Mouse (Mus musculus): ENCODE measurements around the gene Olfr1412.

Gene Olfr1412

DNA sequence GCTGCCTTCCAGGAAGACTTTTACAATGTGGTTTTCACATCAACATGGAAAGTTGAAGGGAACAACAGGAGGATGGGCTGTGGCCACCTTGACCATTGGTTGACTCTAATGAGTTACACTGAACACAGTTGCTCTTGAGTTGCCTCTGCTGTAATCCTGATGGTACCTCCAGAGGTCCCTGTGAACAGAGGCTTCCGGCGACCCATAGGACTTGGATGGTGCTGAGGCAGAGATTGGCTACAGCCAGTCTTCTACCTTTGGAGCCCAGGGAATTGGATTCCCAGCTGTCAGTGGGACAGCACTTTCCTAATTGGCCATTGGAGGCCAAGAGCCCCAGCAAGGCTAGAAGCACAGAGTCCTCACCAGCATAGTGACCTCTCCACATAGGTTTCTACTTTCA, at the start of gene Olfr1412:
Olfr1412 (plus strand) TSS at position 301 of the 400 bp plus-strand sequence.
- DNase-seq, result no peak

GRCm38 (mm10) chr1:92536972-92537371, 48.6 kb upstream of the Olfr1412 start:
- DNase-seq, result no peak

- no peak for DNase-seq
Measured at GRCm38 (mm10) chr1:92539071-92539470, 46.5 kb upstream of the Olfr1412 start.

- DNase-seq, result no peak
Measured at GRCm38 (mm10) chr1:92545929-92546328, 39.6 kb upstream of the Olfr1412 start.

- no peak for DNase-seq
Measured at GRCm38 (mm10) chr1:92571022-92571421, 14.6 kb upstream of the Olfr1412 start, which contains the start of gene Olfr1413. Olfr1413 (plus strand) TSS chr1:92571322.

DNA sequence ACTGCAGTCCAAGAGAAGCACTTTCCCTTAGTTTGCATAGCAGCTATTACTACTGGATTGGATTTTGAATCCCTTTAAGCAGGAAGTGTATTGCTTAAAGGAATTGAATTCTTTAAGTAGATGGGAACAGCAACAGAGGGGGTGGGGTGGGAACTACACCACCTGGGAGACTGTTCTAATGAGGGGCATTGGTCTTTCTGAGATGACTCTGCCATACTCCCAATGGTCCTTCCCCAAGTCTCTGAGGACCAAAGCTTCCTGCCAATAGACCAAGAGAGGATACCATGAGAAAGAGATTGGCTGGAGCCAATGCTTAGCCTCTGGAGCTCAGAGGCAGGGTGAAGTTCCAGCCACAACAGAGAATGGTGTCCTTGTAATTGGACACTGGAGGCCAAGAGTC, 8.5 kb downstream of the Olfr1412 start, which contains the start of gene Olfr1411:
Olfr1411 (plus strand) TSS at position 301 of the 400 bp plus-strand sequence.
- no peak for DNase-seq

DNA sequence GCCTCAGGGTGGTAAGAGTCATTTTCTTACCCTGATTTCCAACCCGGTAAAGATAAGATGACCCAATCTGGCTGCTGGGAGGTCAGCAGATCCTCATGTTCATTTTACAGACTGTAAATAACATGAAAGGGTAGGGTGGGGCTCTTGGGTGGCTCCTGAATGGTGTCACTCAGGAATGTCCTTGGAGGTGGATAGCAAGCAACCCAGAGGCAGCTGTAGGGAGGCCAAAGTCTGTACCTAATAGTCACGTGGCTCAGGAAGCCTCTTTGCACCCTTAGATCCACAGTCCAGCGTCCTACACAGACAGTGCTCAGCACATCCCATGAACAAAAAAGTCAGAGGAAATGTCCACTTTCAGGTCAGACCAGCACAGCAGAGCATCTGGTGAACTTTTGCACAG, 10.4 kb downstream of the Olfr1412 start:
- no peak for DNase-seq

GRCm38 (mm10) chr1:92605482-92605881, 19.9 kb downstream of the Olfr1412 start, which contains the start of gene Olfr1410:
Olfr1410 (plus strand) TSS chr1:92605782.
- DNase-seq, result no peak

- DNase-seq, result no peak
Measured at GRCm38 (mm10) chr1:92607711-92608110, 22.1 kb downstream of the Olfr1412 start.

DNA sequence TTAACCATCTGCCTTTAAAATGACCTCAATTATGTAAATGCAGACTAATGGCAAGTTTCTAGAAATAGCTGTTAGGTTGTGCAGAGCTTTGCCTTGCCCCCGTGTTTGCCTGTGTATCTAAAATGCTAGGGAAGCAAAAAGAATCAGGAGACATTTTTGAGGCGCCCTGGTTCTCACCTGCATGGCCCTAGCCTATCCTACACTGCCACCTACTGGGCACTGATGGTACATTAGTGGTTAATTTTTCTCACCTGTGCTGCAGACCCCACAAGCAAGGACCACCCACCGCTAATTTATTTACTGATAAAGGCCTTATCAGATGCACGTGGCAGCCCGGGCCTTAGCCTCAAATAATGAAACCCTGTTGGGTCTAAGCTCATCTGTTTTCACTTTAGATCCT, 25.4 kb downstream of the Olfr1412 start:
- peak; percentile 63 to 79 for DNase-seq

DNA sequence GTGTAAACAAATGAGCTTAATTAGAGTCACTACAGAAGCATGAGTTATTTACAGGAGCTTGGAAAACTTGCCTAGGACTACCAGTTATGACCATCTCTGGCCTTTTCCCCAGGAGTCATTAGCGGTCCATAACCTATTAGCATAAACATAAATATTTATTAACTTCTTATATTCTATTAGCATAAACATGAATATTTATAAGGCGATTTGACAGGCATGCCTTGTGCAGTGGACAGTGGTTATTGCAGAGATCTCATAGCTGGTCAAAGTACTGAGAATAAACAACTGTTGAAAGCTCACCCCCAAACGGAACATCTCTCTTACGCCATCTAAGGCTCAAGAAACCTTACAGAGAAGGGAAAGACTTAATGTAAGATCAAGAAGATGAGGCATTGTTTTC, 27.6 kb downstream of the Olfr1412 start:
- no peak for DNase-seq

GRCm38 (mm10) chr1:92614516-92614915, 28.9 kb downstream of the Olfr1412 start:
- DNase-seq, result no peak

GRCm38 (mm10) chr1:92616046-92616445, 30.5 kb downstream of the Olfr1412 start:
- no peak for DNase-seq

DNA sequence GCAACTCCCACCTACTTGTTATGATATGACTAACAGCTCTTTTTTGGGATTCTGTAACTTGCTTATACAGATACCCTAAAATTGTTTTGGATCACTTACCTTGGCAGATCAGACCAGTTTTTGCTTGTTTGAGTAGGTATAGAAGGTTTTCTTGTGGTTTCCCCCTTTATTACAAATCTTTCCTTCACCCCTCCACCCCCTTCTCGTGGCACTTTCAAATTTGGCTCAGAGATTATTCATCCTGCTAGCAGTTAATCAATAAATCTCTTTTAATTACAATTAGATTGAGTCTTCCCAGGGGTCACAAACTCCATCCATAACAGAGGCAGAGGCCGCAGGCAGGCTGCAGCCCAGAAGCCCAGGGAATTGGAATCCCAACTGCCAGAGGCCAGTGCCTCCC, 31.9 kb downstream of the Olfr1412 start, which contains the start of gene Olfr12:
Olfr12 (plus strand) TSS at position 301 of the 400 bp plus-strand sequence.
- no peak for DNase-seq

GRCm38 (mm10) chr1:92618360-92618759, 32.8 kb downstream of the Olfr1412 start:
- no peak for DNase-seq

DNA sequence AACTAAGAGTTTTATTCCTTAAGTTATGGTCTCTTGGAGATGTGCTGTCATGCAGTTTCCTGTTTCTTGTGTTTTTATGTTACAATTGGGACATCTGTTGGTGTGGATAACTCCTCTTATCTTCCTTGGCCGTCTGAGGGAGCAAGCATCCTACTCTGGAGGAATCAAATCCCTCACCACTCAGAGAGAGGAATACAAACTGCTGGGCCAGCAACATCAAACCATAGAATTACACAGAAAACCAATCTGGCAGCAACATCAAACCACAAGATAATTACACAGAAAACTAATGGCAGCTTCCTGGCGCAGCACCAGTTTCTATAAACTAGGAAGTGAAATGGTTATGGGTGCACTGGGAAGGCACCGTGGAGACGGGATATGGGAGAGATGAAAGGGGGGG, 42.6 kb downstream of the Olfr1412 start:
- no peak for DNase-seq

DNA sequence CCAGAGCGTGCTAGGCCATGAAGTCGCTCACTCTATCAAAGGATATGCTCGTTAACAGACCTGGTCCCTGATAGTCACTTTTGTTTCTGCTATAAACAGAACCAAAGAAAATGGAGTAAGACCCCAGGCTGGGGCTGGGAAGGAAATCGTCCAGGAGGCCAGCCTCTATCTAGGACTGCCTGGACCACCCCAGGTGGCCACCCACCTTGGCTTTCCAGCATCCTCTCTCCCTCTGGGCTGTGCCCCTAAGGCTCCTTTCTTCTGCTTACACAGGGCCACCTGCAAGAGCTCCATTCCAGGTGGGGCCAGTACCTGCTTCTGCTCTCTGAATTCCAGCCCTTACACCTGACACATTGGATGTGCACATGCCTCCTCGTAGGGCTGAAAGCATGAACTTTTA, 46.6 kb downstream of the Olfr1412 start:
- DNase-seq, result no peak

DNA sequence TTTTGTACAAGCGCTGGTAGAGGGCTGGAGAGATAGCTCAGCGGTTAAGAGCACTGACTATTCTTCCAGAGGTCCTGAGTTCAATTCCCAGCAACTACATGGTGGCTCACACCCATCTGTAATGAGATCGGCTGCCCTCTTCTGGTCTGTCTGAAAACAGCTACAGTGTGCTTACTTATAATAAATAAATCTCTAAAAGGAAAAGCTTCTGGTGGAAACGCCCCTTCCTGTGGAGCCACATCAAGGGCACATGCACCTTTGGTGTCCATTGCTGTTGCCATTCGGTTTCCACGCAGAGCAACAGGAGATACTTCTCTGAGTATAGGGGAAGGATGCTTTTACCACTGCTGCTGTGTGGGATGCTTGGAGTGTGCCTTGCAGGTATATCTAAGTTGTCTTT, 47.4 kb downstream of the Olfr1412 start:
- DNase-seq, result peak in 1 of 2 experiments; percentile 2

- DNase-seq, result no peak
Measured at GRCm38 (mm10) chr1:92633726-92634125, 48.1 kb downstream of the Olfr1412 start.

DNA sequence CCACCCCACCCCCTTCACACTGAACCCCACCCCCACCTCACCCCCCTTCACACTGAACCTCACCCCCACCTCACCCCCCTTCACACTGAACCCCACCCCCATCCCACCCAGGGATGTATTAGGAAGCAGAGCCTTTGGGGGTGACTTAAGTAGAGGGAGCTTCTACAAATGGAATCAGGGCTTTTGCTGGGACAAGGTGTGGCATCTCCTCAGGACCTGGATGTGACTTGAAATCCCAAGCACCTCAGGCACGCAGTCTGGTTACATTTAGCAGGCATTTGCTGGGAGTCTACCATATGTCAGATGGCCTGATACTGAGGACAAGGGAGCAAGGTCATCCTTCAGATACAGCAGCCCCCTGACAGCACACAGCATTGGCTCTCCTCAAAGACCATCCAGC, 49.0 kb downstream of the Olfr1412 start:
- peak in 1 of 2 experiments; percentile 2 for DNase-seq

DNA sequence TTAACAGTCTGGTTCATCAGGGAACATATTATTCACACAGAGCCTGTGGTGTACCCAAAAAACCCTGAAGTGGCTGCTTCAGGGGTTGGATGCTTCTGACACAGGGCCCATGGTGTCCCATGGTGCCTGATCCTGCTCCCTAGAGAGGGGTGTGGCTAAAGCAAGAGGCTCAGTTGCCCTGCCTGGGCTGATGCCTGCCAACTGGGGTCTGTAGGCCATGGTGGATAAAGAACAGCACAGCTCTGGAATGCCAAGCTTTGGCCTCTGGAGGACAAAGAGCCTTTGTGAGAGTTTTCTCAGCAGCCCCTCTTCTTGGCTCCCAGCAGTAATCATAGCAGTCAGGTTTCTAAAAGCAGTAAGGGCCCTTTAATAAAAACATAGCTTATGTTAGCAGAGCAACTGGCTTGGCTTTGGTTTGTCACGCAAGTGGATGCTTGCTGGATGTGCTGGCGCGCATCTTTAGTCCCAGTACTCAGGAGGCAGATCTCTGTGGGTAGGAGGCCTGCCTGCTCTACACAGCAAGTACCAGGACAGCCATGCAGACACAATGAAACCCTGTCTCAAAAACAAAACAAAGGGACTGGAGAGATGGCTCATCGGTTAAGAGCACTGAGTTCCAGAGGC, 49.5 kb downstream of the Olfr1412 start:
- DNase-seq, result peak in 1 of 2 experiments; percentile 7

DNA sequence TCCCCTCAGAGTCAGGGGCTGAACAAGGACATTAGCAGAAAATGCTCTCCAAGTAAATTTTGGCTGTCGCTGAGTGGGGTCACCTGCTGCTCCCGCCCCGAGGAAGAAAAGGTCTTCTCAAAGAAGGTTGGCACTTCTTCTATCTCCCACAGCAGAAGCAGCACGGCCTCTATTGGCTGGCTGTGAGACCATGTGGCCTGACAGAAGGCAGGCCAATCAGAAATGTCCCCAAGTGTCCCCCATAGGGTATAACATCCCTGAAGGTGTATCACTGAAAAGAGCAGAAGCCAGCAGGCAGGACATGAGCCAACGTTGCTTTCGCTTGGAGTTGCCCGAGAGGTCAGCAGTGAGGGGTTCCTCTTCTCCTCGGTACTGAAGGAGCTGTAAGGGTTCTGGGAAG, 50.4 kb downstream of the Olfr1412 start:
- DNase-seq, result peak in 1 of 2 experiments; percentile 9

GRCm38 (mm10) chr1:92636676-92637075, 51.1 kb downstream of the Olfr1412 start:
- peak in 1 of 2 experiments; percentile 8 for DNase-seq

DNA sequence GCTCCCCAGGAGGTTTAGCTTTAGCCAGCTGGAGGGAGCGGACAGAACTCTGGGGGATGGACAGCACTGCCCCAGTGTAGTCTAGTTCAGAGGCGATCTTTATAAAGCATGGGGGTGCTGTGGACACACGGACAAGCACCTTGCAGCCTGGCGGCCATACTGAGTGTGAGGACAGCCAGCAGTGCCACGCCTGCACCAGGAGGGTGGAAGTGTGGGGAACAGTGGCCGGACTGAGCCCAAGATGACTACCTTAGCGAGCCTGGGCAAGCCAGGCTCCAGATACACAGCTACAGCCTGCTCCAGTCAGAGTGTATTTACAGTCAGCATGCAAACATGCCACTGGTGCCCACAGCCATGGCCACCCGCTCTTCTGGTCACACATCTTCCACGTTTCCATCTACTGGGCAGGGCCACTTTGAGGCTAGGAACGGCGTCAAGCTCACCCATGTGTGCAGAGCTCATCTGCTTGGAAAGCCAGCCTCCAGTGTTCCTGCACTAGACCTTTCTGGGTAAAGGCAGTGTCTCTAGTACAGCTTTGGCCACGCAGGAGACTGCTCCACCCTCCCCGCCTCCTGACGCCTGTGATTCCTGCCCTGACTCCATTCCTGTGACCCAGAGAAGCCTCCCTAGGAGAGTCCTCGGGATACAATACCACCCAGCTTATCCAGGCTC, 52.1 kb downstream of the Olfr1412 start:
- peak in 1 of 2 experiments; percentile 4 for DNase-seq

Measured in cerebellum, postnatal 25 days (tissue).